In genomic region chr3:105825501-105826161, GRCm38 (mm10) we compare ENCODE assay signal across 8 mouse cellular contexts. TPM values are rescaled to one million over a fixed set of nuclear protein-coding genes. Genes with fewer than 3 reads are reported as not detected.
DNase-seq lines count a peak whose midpoint lies in the region; ATAC-seq lines count a peak whose summit lies in the region.

No protein-coding gene starts in this region.

- ATAC-seq in erythroblast, adult 5-6 weeks (replicated peaks; ENCODE audit: low FRiP score, poor library complexity, severe bottlenecking), result no peak

- DNase-seq in 416B (ENCODE audit: low read depth) (peak; percentile 89), NIH3T3 (ENCODE audit: low read depth) (peak; percentile 66)
- peak; percentile 78 to 91 for DNase-seq in heart, adult 18-20 months
- DNase-seq in kidney, postnatal 10 days, result peak; percentile 66
- DNase-seq in naive thymus-derived CD4-positive, alpha-beta T cell, adult 2 months (ENCODE audit: low read depth), result peak; percentile 43
- no peak for DNase-seq in cerebellum, adult 11-12 months
- no peak for DNase-seq in layer of hippocampus, adult 9-11 months

RNA-seq across cellular contexts. Expression of gene Rap1a, which starts 24.5 kb away (rescaled TPM):
- total RNA-seq in heart, adult 18-20 months (2021), result 100 to 1,000 TPM; 106 to 109 TPM
- total RNA-seq in erythroblast, adult 5-6 weeks (2015; ENCODE audit: low replicate concordance), result 67.7 and 77.8 TPM in 2 replicates
- total RNA-seq in erythroblast, adult 5-6 weeks (2017; ENCODE audit: low replicate concordance), result 99.3 and 137 TPM in 2 replicates

RNA-seq across cellular contexts. Expression of gene Adora3, which starts 45.0 kb away (rescaled TPM):
- total RNA-seq in heart, adult 18-20 months (2021), result not detected
- total RNA-seq in erythroblast, adult 5-6 weeks (2015; ENCODE audit: low replicate concordance), result 0.84 TPM in 1 of 2 replicates, not detected in the other
- 1.1 TPM in 1 of 2 replicates, not detected in the other for total RNA-seq in erythroblast, adult 5-6 weeks (2017; ENCODE audit: low replicate concordance)

RNA-seq across cellular contexts. Expression of gene Tmigd3, which starts 45.1 kb away (rescaled TPM):
- under 1 TPM in 1 of 2 experiments, not detected in 1; 0.30 TPM for total RNA-seq in heart, adult 18-20 months (2021)
- total RNA-seq in erythroblast, adult 5-6 weeks (2015; ENCODE audit: low replicate concordance), result not detected in 2 replicates
- 1.2 TPM in 1 of 2 replicates, not detected in the other for total RNA-seq in erythroblast, adult 5-6 weeks (2017; ENCODE audit: low replicate concordance)

Comparison
In these comparisons a context has a peak if more than half of its experiments do, and no peak if none do; other contexts are left out.
1. DNase-seq: peak in 416B (single experiment), NIH3T3 (single experiment), heart, adult 18-20 months (2 of 2), kidney, postnatal 10 days (single experiment) and naive thymus-derived CD4-positive, alpha-beta T cell, adult 2 months (single experiment); none in cerebellum, adult 11-12 months (single experiment) and layer of hippocampus, adult 9-11 months (single experiment).